Mouse (Mus musculus): ENCODE measurements around the gene Txnrd1. TPM values are rescaled to one million over a fixed set of nuclear protein-coding genes. Genes with fewer than 3 reads are reported as not detected.

The Txnrd1 gene
- polyA plus RNA-seq (2012; rRNA removed), result 58.0 and 62.1 TPM in 2 replicates

GRCm38 (mm10) chr10:82833926-82834325 is at the start of gene Txnrd1:
Gene Txnrd1 (plus strand): TSS chr10:82833951.
- no peak within 1 kb of the TSS for H3K27ac ChIP-seq (ENCODE audit: insufficient read depth, low read depth, low read length)
- no peaks in the 10 kb centered on the region for H3K4me1 ChIP-seq (ENCODE audit: control insufficient read depth, insufficient read depth, low read length)
- H3K4me3 ChIP-seq (ENCODE audit: insufficient read depth, low read depth, low read length), result no peak within 1 kb of the TSS
- H3K27me3 ChIP-seq (replicated peaks; ENCODE audit: control insufficient read depth, insufficient read depth, low read length), result no peaks in the 10 kb centered on the region
- TF ChIP-seq POLR2A (IDR thresholded peaks at IDR 0.05; ENCODE audit: low read depth, low read length), result no peak
- TF ChIP-seq CTCF (conservative IDR thresholded peaks at IDR 0.05; ENCODE audit: insufficient read depth, insufficient read length, low read depth, low read length), result no peak
- DNase-seq, result no peak
- no peaks in the 10 kb centered on the region for H3K36me3 ChIP-seq (ENCODE audit: control insufficient read depth, insufficient read depth, low read length)
- WGBS, result 75% methylated on average over 9 of the region's 9 CpGs

GRCm38 (mm10) chr10:82789181-82789580 is 44.6 kb upstream of the Txnrd1 start:
- H3K4me1 ChIP-seq (ENCODE audit: control insufficient read depth, insufficient read depth, low read length), result no peaks in the 10 kb centered on the region

GRCm38 (mm10) chr10:82790504-82790903 is 43.2 kb upstream of the Txnrd1 start:
- Histone ChIP-seq H3K27ac (ENCODE audit: insufficient read depth, low read depth, low read length) (no peak overlapping the region), H3K36me3 (ENCODE audit: control insufficient read depth, insufficient read depth, low read length) (no peaks in the 10 kb centered on the region), H3K4me1 (ENCODE audit: control insufficient read depth, insufficient read depth, low read length) (no peaks in the 10 kb centered on the region), H3K27me3 (replicated peaks; ENCODE audit: control insufficient read depth, insufficient read depth, low read length) (no peaks in the 10 kb centered on the region), H3K4me3 (ENCODE audit: insufficient read depth, low read depth, low read length) (no peak overlapping the region)
- WGBS, result 93% methylated on average over 5 of the region's 5 CpGs
- TF ChIP-seq POLR2A (IDR thresholded peaks at IDR 0.05; ENCODE audit: low read depth, low read length) (no peak), CTCF (conservative IDR thresholded peaks at IDR 0.05; ENCODE audit: insufficient read depth, insufficient read length, low read depth, low read length) (no peak)
- no peak for DNase-seq

More at GRCm38 (mm10) chr10:82789181-82789580, 44.6 kb upstream of the Txnrd1 start:
- Histone ChIP-seq H3K27me3 (replicated peaks; ENCODE audit: control insufficient read depth, insufficient read depth, low read length) (no peaks in the 10 kb centered on the region), H3K4me3 (ENCODE audit: insufficient read depth, low read depth, low read length) (no peak overlapping the region), H3K36me3 (ENCODE audit: control insufficient read depth, insufficient read depth, low read length) (no peaks in the 10 kb centered on the region), H3K27ac (ENCODE audit: insufficient read depth, low read depth, low read length) (no peak overlapping the region)
- TF ChIP-seq POLR2A (IDR thresholded peaks at IDR 0.05; ENCODE audit: low read depth, low read length) (no peak), CTCF (conservative IDR thresholded peaks at IDR 0.05; ENCODE audit: insufficient read depth, insufficient read length, low read depth, low read length) (no peak)
- no peak for DNase-seq

- 96% methylated on average over 3 of the region's 3 CpGs for WGBS
- no peak for DNase-seq
- TF ChIP-seq POLR2A (IDR thresholded peaks at IDR 0.05; ENCODE audit: low read depth, low read length) (no peak), CTCF (conservative IDR thresholded peaks at IDR 0.05; ENCODE audit: insufficient read depth, insufficient read length, low read depth, low read length) (no peak)
- Histone ChIP-seq H3K4me3 (ENCODE audit: insufficient read depth, low read depth, low read length) (no peak overlapping the region), H3K4me1 (ENCODE audit: control insufficient read depth, insufficient read depth, low read length) (no peaks in the 10 kb centered on the region), H3K27ac (ENCODE audit: insufficient read depth, low read depth, low read length) (no peak overlapping the region), H3K36me3 (ENCODE audit: control insufficient read depth, insufficient read depth, low read length) (no peaks in the 10 kb centered on the region), H3K27me3 (replicated peaks; ENCODE audit: control insufficient read depth, insufficient read depth, low read length) (no peaks in the 10 kb centered on the region)
Measured at GRCm38 (mm10) chr10:82791713-82792112, 42.0 kb upstream of the Txnrd1 start.

GRCm38 (mm10) chr10:82792311-82792710 is 41.4 kb upstream of the Txnrd1 start:
- Histone ChIP-seq H3K4me1 (ENCODE audit: control insufficient read depth, insufficient read depth, low read length) (no peaks in the 10 kb centered on the region), H3K27me3 (replicated peaks; ENCODE audit: control insufficient read depth, insufficient read depth, low read length) (no peaks in the 10 kb centered on the region), H3K27ac (ENCODE audit: insufficient read depth, low read depth, low read length) (no peak overlapping the region), H3K4me3 (ENCODE audit: insufficient read depth, low read depth, low read length) (no peak overlapping the region), H3K36me3 (ENCODE audit: control insufficient read depth, insufficient read depth, low read length) (no peaks in the 10 kb centered on the region)
- WGBS, result 50% methylated on average over 2 of the region's 2 CpGs
- DNase-seq, result no peak
- TF ChIP-seq CTCF (conservative IDR thresholded peaks at IDR 0.05; ENCODE audit: insufficient read depth, insufficient read length, low read depth, low read length), result no peak

- TF ChIP-seq CTCF (conservative IDR thresholded peaks at IDR 0.05; ENCODE audit: insufficient read depth, insufficient read length, low read depth, low read length) (peak; percentile 83), POLR2A (IDR thresholded peaks at IDR 0.05; ENCODE audit: low read depth, low read length) (no peak)
- WGBS, result 17% methylated on average over 15 of the region's 15 CpGs
- H3K4me1 ChIP-seq (ENCODE audit: control insufficient read depth, insufficient read depth, low read length), result no peaks in the 10 kb centered on the region
- peak; percentile 78 for DNase-seq
- H3K4me3 ChIP-seq (ENCODE audit: insufficient read depth, low read depth, low read length), result no peak overlapping the region
- no peaks in the 10 kb centered on the region for H3K36me3 ChIP-seq (ENCODE audit: control insufficient read depth, insufficient read depth, low read length)
- H3K27me3 ChIP-seq (replicated peaks; ENCODE audit: control insufficient read depth, insufficient read depth, low read length), result no peaks in the 10 kb centered on the region
- H3K27ac ChIP-seq (ENCODE audit: insufficient read depth, low read depth, low read length), result no peak overlapping the region
Measured at GRCm38 (mm10) chr10:82795071-82795731, 38.5 kb upstream of the Txnrd1 start.

- TF ChIP-seq POLR2A (IDR thresholded peaks at IDR 0.05; ENCODE audit: low read depth, low read length) (no peak), CTCF (conservative IDR thresholded peaks at IDR 0.05; ENCODE audit: insufficient read depth, insufficient read length, low read depth, low read length) (no peak)
- Histone ChIP-seq H3K4me3 (ENCODE audit: insufficient read depth, low read depth, low read length) (no peak overlapping the region), H3K4me1 (ENCODE audit: control insufficient read depth, insufficient read depth, low read length) (no peaks in the 10 kb centered on the region), H3K36me3 (ENCODE audit: control insufficient read depth, insufficient read depth, low read length) (no peaks in the 10 kb centered on the region), H3K27ac (ENCODE audit: insufficient read depth, low read depth, low read length) (no peak overlapping the region), H3K27me3 (replicated peaks; ENCODE audit: control insufficient read depth, insufficient read depth, low read length) (no peaks in the 10 kb centered on the region)
- 41% methylated on average over 8 of the region's 8 CpGs for WGBS
- no peak for DNase-seq
Measured at GRCm38 (mm10) chr10:82795767-82796166, 38.0 kb upstream of the Txnrd1 start.
